Mouse (Mus musculus) spleen, postnatal 4 days (tissue): ENCODE measurements around the gene Pygo2.

Experiments
- DNase-seq, 2 experiments: peaks; one replicate each; pipeline ENCODE4 v3.0.0; 2022; ENCODE audit warnings: low spot score in 2 of 2

The Pygo2 gene

DNA sequence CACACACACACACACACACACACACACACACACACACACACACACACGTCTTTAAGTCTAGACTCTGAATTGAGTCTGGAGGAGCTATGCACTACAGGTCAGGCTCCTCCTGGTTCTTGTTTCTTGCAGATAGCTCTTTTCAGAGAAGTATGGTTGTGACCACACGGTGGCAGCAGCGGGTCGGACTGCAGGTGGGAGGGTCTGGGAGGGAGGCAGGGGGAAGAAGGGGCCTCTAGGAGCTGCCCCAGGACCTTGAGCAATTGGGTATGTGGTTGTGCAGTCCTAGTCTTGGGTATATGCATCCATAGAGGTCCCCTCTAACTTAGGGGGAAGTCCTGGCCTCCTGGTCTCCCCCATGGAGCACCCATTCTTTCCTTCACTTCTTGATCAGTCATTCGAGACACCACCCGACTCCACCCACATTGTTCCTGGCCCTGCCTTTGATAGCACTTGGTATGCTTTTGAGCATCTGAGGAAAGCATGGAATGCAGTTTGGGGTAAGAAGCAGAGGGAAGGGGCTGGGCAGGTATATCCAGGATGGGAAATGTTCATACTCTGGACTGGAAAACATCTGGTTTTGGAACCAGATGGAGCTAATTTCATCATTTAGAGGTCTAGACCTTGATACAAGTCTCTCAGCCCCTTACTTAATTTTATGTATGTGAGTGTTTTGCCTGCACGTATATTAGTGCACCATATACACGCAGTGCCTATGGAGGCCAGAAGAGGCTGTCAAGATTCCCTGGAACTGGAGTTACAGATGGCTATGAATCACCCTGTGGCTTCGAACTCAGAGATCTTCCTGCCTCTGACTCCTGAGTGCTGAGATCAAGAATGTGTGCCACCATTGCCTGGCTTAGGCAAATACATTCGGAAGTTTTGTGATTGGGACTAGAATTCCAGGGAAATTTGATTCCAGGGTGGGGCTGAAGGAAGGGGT, 27.0 kb downstream of the Pygo2 start:
- peak; percentile 82 to 94 for DNase-seq

DNA sequence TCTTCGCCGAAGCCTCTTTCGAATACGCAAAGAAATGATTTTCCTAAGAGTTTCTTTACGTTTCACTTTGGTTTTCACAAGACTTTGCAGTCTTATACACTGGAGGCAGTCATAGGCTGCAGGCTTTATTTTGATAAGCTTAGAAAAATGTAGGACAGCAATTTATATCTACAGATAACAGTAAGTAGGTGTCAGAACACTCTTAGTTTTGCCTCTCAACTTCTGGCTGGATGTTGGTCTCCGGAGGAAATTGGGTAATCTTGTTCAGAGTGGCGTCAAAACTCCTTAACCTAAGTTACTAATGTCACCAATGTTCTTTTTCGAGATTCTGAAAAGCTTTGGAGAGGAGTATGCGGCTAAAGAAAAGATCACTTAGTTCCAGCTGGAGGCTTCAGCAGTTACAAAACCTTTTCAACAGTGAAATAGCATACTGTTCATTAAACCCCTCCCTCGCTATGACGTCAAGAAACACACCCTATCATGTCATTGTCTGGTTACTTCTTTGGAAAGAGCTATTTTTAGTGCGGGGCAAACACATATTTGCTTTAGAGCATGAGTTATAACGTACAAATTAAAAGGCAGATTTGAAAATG, 28.5 kb downstream of the Pygo2 start:
- DNase-seq, result peak; percentile 40 to 52

DNA sequence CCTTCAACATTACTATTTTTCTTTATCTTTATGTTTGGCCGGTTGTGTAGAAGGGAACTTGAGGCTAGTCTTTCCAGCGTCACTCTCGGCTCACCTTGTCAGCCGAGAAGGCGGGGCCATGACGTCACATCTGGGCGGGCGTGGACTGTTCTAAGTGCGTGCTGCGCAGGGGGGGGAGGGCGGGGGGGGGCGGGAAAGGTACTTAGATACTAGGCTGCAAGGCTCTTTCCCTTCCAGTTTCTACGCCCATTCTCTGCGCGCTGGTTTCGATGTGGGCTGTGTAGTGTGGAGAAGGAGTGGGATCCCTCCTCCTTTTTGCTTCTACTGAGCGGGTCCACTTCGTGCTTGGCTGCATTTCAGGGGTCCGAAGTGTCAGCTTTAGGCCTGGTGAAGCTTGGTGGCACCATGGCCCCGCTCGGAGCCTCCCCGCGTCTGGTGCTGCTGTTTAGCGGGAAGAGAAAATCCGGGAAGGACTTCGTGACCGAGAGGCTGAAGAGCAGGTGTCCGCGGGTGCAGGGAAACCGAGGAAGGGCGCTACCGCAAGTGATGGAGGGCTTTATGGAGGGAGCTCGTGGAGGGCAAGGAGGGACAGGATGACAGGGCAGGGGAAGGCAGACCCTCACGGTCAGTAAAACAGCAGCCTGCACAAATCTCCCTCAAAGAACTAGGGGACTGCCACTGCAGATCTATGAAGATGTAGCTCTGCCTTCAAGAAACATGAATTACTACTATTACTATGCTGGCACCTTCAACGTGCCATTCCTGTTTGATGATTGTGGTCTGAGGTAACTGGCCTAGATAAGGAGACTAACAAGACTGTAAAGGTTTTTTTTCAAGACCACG, 29.2 kb downstream of the Pygo2 start:
- peak; percentile 95 to 98 for DNase-seq

DNA sequence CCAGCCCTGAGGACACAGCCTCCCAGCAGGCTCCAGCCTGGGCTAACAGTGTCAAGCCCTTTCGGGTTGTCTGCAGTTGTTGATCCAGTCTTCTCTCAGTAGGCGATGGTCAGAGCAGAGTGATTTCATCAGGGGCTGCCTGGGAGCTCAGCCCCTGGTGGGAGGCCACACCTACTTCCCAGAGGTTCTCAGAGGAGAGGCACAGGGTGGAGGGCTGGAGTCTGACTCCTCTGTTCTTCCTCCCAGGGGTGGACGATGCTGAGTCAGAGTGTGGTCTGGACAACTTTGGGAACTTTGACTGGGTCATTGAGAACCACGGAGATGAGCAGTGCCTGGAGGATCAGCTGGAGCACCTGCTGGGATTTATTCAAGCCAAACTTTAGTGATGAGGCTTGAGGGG, 38.3 kb downstream of the Pygo2 start:
- DNase-seq, result no peak

DNA sequence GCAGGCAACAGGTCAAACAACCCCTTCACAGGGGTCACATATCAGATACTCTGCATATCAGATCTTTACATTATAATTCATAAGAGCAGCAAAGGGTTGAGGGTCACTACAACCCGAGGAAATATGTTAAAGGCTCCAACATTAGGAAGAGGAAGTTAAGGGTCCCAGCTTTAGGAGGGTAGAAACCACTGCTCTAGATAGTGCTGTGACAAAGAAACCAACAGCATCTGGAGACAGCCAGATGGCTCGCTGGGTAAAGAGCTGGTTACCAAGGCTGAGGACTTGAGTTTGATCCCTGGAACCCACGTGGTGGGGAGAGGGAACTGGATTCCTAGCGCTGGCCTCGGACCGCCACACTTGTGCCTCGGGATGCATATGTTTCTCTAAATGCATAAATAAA, 42.3 kb downstream of the Pygo2 start:
- no peak for DNase-seq

DNA sequence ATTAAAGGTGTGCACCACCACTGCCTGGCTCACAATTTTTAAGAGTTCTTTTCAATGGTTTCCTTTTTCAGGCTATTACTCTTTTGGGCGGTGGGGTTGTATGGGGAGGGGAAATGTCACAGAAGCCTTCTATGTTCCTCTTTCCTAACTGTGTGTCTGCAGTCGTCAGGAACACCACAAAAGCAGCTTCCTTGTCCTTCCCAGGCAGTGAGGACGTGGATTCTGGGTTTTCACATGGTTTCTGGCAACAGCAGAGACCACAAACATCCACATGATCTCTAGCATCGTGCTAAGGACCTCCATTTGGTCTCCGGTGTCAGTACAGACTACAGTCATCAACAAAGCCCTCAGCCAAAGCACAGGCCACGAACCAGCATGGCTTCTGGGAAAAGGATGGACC, 43.8 kb downstream of the Pygo2 start:
- no peak for DNase-seq

DNA sequence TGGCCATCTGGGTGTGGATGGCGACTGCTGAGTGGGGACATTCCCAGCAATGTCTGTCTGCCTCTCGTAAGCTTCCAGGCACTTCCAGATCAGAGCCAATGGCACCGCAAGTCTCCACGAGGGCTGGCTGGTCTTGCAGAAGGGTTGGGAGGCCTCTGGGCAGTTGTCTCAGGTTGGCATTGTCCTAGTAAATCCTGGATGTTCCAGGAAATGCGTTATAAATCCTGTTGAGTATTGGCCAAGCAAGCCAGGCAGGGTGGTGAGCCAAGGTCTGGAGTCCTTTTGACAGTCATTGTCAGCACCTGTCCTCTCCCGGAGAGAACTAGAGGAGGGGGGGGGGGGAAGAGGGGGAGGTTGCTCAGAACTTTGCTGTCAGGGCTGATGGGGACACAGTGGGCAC, 49.0 kb downstream of the Pygo2 start:
- DNase-seq, result no peak

DNA sequence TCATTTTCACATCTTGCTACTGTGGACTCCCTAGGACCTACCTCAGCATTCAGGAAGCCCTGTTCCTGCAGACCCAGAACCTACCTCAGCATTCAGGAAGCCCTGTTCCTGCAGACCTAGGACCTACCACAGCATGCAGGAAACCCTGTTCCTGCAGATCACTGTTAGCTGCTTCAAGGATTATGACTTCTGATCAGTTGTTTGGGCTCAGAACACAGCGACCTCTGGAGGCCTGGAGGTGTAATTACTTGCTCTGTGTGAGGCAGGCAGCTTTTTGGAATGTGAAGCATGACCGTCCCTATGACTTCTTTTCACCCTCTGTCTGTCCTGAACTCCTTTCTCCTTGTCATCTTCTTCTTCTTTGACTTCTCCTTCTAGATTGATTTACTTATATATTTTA, 51.5 kb downstream of the Pygo2 start:
- peak; percentile 42 to 76 for DNase-seq

DNA sequence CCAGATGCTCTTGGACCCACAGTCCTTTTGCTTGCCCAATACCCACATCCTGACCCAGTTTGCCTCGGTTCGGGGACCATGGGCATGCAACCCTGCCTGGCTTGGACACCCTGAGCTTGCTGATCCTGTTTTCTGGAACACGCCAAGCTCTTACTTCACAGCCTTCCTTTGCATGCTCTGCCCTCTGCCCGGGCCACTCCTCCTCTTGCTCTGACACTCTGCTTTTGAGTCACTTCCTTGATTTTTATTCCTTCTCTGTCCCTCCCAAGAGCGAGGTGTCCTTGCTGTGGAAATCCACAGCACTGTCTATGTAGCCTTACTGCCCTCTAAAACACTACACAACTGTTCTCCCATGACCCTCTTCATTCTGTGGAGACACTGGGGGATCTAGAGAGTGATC, 52.2 kb downstream of the Pygo2 start:
- no peak for DNase-seq
